Mouse (Mus musculus) myocyte (in vitro differentiated cells): ENCODE data around the gene Itgb1bp1. TPM values are rescaled to one million over a fixed set of nuclear protein-coding genes. Genes with fewer than 3 reads are reported as not detected.

Experiments
- H3K27me3 ChIP-seq: one replicate; pipeline ENCODE4 v1.6.1; 2011; ENCODE audit not compliant: control insufficient read depth, insufficient read depth, insufficient read length
- H3K36me3 ChIP-seq: one replicate; pipeline ENCODE4 v1.6.1; 2011; ENCODE audit not compliant: control insufficient read depth, insufficient read depth
- H3K4me2 ChIP-seq: one replicate; pipeline ENCODE4 v1.6.1; 2011; ENCODE audit warnings: low read depth, control low read depth
- H3K4me3 ChIP-seq: one replicate; pipeline ENCODE4 v1.5.1; 2011; ENCODE audit warnings: mild to moderate bottlenecking, control low read depth, moderate library complexity
- H3K79me2 ChIP-seq: one replicate; pipeline ENCODE4 v1.6.1; 2011; ENCODE audit not compliant: control insufficient read depth, insufficient read depth
- H3ac ChIP-seq: one replicate; pipeline ENCODE4 v1.6.1; 2011; ENCODE audit not compliant: control insufficient read depth, insufficient read length
- CEBPB ChIP-seq: IDR thresholded peaks from 2 replicates; pipeline ENCODE4 v1.6.1; 2011; ENCODE audit warnings: mild to moderate bottlenecking, moderate library complexity; ENCODE audit not compliant: poor library complexity, insufficient read depth, severe bottlenecking
- E2F4 ChIP-seq: IDR thresholded peaks from one replicate; pipeline ENCODE4 v1.6.1; 2011; ENCODE audit warnings: mild to moderate bottlenecking, control low read depth, moderate library complexity; ENCODE audit not compliant: insufficient read depth
- MAX ChIP-seq: IDR thresholded peaks from one replicate; pipeline ENCODE4 v1.6.1; 2011; ENCODE audit warnings: low read depth, mild to moderate bottlenecking, control low read depth
- MYOD1 ChIP-seq, 3 experiments: IDR thresholded peaks; one replicate each; pipeline ENCODE4 v1.6.1; 2011; ENCODE audit warnings: control low read depth in 2 of 3, low read depth in 2 of 3, mild to moderate bottlenecking in 2 of 3, moderate library complexity in 1 of 3; ENCODE audit not compliant: insufficient read length in 2 of 3, control insufficient read depth in 1 of 3
- MYOG ChIP-seq, 3 experiments: IDR thresholded peaks; one replicate each; pipeline ENCODE4 v1.6.1; 2011; ENCODE audit warnings: control low read depth in 2 of 3, low read depth in 2 of 3, mild to moderate bottlenecking in 2 of 3; ENCODE audit not compliant: insufficient read length in 2 of 3, control insufficient read depth in 1 of 3, insufficient read depth in 1 of 3
- POLR2A ChIP-seq: IDR thresholded peaks from one replicate; pipeline ENCODE4 v1.6.1; 2011; ENCODE audit warnings: low read depth, mild to moderate bottlenecking, control low read depth, moderate library complexity; ENCODE audit not compliant: insufficient read length
- POLR2AphosphoS2 ChIP-seq: IDR thresholded peaks from one replicate; pipeline ENCODE4 v1.6.1; 2011; ENCODE audit warnings: low read depth, control low read depth; ENCODE audit not compliant: insufficient read length
- REST ChIP-seq: IDR thresholded peaks from one replicate; pipeline ENCODE4 v1.6.1; 2011; ENCODE audit warnings: mild to moderate bottlenecking, control low read depth, moderate library complexity; ENCODE audit not compliant: insufficient read depth, insufficient read length
- SRF ChIP-seq: IDR thresholded peaks from one replicate; pipeline ENCODE4 v1.6.1; 2011; ENCODE audit warnings: low read depth; ENCODE audit not compliant: control insufficient read depth, insufficient read length
- TCF12 ChIP-seq: IDR thresholded peaks from one replicate; pipeline ENCODE4 v1.6.1; 2011; ENCODE audit warnings: mild to moderate bottlenecking, control low read depth; ENCODE audit not compliant: poor library complexity, insufficient read depth, severe bottlenecking
- TCF3 ChIP-seq: IDR thresholded peaks from one replicate; pipeline ENCODE4 v1.6.1; 2011; ENCODE audit warnings: low read depth, control low read depth; ENCODE audit not compliant: insufficient read length
- USF1 ChIP-seq: IDR thresholded peaks from one replicate; pipeline ENCODE4 v1.6.1; 2011; ENCODE audit warnings: low read depth, mild to moderate bottlenecking, control low read depth, moderate library complexity
- polyA plus RNA-seq: library from polyadenylated mRNA; unstranded; fragments of >200 nt; fragmentation: generic; extraction: Trizol; gene quantifications from one replicate; pipeline ENCODE4 v1.2.1, GENCODE M21; 2012; ENCODE audit warnings: missing spikeins

The Itgb1bp1 gene
- polyA plus RNA-seq, 1 experiment: 45.4 TPM

DNA sequence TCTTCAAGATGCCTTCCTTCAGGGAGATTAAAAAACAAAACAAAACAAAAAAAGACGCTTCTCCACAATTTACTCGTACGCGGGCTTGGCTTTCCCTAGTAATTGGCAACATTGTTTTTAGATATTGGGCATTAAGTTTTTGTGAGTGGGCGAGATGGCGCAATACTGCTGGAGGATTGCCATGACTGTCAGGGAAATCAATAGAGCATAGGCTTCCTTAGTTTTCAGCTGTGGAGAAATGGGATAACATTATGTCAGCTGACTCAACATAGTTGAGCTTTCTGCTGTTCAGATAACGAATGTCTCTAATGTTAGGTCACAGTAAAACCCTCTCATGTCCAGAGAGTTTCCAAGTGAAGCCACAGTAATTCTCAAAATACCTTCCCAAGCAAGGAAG is 30.8 kb upstream of the Itgb1bp1 start:
- TF ChIP-seq CEBPB (peak; percentile 99), USF1 (no peak), TCF3 (no peak)
- Histone ChIP-seq H3K27me3 (no peaks in the 10 kb centered on the region), H3K36me3 (peaks cover 17% of the 10 kb centered on the region), H3ac (peak overlapping the region; percentile 51), H3K4me3 (peak overlapping the region; percentile 68), H3K4me2 (peak overlapping the region; percentile 71), H3K79me2 (no peaks in the 10 kb centered on the region)

DNA sequence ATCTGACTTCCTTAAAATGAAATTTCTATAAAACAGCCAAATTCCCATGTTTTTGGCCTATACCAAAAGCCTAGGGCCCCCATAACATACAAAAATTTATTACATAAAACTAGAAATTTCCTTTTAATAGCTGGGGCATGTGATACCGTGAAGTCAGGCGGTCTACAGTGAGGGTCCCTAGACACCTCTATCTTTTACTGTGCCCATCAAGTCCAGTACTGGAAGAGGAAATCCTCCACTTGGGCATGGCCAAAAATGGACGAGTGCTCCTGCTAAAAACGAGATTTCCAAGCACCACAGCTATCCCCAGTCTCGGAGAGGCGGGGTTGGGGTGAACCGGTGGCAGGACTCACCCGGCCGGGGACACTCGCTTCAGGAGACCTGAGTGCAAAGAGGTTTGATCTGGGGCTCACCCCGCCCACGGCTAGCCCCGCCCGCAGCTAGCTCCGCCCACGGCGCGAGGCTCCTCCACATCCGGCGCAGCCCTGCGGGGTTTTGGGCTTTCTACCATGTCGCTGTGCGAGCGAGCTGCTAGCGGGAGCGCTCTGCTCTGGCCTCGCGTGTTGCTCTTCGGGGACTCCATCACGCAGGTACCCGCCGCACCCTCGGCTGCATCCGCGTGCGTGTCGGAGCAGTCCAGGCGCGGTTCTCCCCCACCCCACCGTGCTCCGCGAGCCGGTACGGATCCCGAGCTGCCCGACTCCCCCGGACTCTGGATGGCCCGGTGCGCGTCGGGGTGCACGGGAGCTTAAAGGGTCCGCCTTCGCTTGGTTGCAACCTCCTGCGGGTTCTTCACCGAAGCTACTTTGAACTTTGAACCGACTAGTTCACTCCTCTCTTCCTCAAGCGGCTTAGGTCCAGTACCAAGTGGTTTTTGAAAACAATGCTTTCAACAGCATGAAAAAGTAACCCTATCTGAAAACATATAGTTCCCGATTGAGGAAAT is 30.1 kb upstream of the Itgb1bp1 start, which contains the start of gene Iah1:
Gene Iah1, plus strand, starts transcription at position 467 of the 946 bp plus-strand sequence.
- peaks cover 10% of the 10 kb centered on the region for H3K36me3 ChIP-seq
- H3K79me2 ChIP-seq: no peaks in the 10 kb centered on the region

DNA sequence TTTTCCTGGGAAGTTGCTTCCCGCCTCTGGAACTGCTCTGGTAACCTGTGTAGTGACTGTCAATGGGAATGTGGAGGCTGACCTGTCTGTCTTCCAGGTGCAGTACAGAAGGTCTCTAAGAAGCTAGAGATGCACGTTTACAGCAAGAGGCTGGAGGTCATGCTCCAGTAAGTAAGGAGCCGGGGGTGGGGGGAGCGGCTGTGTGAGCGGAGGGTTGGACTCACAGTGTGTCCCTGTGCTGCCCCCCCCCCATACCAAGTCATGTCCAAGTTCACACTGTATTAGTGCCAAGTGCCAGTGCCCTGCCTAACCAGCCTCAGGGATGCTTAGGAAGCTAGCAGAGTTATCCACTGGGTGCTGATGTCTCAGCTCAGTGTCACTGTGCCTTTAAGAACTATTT is 26.1 kb upstream of the Itgb1bp1 start:
- H3ac ChIP-seq: no peak overlapping the region
- no peaks in the 10 kb centered on the region for H3K79me2 ChIP-seq
- no peak overlapping the region for H3K4me3 ChIP-seq
- no peak overlapping the region for H3K4me2 ChIP-seq
- TF ChIP-seq POLR2A (no peak), TCF12 (no peak), MYOG (IDR thresholded peaks at IDR 0.05; ENCODE audit: control insufficient read depth in 1 of 3, insufficient read depth in 1 of 3, insufficient read length in 2 of 3, low read depth in 2 of 3) (no peak), MYOD1 (IDR thresholded peaks at IDR 0.05; ENCODE audit: control insufficient read depth in 1 of 3, insufficient read length in 2 of 3, low read depth in 2 of 3) (no peak), MAX (no peak), SRF (no peak), CEBPB (no peak), TCF3 (no peak), E2F4 (no peak), REST (no peak), USF1 (no peak)
- no peaks in the 10 kb centered on the region for H3K27me3 ChIP-seq
- H3K36me3 ChIP-seq: peaks cover 13% of the 10 kb centered on the region

More for the DNA sequence above, 30.1 kb upstream of the Itgb1bp1 start, which contains the start of gene Iah1:
- peak within 1 kb of the TSS; percentile 51 for H3ac ChIP-seq
- H3K4me2 ChIP-seq: peak within 1 kb of the TSS; percentile 71
- peak within 1 kb of the TSS; percentile 68 for H3K4me3 ChIP-seq
- H3K27me3 ChIP-seq: no peaks in the 10 kb centered on the region
- TF ChIP-seq MYOD1 (IDR thresholded peaks at IDR 0.05; ENCODE audit: control insufficient read depth in 1 of 3, insufficient read length in 2 of 3, low read depth in 2 of 3) (peak in 1 of 3 experiments; percentile 0), USF1 (no peak), POLR2AphosphoS2 (peak; percentile 93), POLR2A (peak; percentile 92), MYOG (IDR thresholded peaks at IDR 0.05; ENCODE audit: control insufficient read depth in 1 of 3, insufficient read depth in 1 of 3, insufficient read length in 2 of 3, low read depth in 2 of 3) (no peak)

DNA sequence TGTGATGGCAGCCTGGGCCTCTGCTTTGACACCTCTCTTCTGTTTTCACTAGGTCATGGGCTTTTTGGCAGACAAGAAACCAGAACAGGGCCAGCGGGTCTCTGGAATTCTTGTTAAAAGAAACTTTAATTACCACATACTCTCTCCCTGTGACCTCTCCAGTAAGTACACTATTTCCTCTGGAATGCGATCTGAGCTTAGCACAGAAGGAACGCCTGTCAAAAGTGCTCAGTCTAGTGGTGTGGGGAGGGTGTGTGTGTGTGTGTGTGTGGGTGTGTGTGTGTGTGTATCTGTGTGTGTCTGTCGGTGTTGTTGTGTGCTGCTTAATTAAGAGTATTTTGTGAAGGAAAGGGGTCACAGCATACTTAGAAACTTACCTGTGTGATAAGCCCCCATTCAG is 20.6 kb upstream of the Itgb1bp1 start:
- Histone ChIP-seq H3K79me2 (no peaks in the 10 kb centered on the region), H3K27me3 (no peaks in the 10 kb centered on the region), H3K4me3 (no peak overlapping the region), H3K36me3 (peaks cover 19% of the 10 kb centered on the region), H3ac (no peak overlapping the region), H3K4me2 (no peak overlapping the region)
- TF ChIP-seq MYOG (IDR thresholded peaks at IDR 0.05; ENCODE audit: control insufficient read depth in 1 of 3, insufficient read depth in 1 of 3, insufficient read length in 2 of 3, low read depth in 2 of 3): no peak
- no peak for TF ChIP-seq MYOD1 (IDR thresholded peaks at IDR 0.05; ENCODE audit: control insufficient read depth in 1 of 3, insufficient read length in 2 of 3, low read depth in 2 of 3)
- TF ChIP-seq MAX: no peak
- TF ChIP-seq POLR2A: no peak
- no peak for TF ChIP-seq TCF3
- TF ChIP-seq REST: no peak
- TF ChIP-seq CEBPB: no peak
- TF ChIP-seq E2F4: no peak

DNA sequence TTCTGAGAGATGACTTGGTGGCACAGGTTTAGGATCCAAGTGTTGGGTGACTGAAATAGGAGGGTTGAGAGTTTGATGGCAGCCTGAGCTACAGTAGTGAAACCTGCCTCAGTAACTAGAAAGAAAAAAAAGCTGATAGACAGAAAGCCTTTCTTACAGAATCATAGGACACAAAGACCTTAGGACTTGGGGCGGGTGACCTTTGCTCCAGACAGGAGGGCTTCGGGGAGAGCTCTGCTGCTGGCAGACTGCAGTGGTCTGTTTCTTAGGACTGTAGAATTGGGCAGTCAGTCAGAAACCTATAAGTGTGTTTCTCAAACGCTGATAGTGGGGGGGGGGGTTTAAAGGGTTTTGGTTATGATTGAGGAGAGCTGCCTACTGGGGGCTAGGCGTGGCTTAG is 19.7 kb upstream of the Itgb1bp1 start:
- H3ac ChIP-seq: no peak overlapping the region
- H3K36me3 ChIP-seq: peaks cover 22% of the 10 kb centered on the region
- no peaks in the 10 kb centered on the region for H3K79me2 ChIP-seq
- no peak overlapping the region for H3K4me2 ChIP-seq
- H3K27me3 ChIP-seq: no peaks in the 10 kb centered on the region
- no peak overlapping the region for H3K4me3 ChIP-seq
- no peak for TF ChIP-seq E2F4
- no peak for TF ChIP-seq MAX
- TF ChIP-seq POLR2A: no peak
- no peak for TF ChIP-seq CEBPB
- TF ChIP-seq USF1: no peak
- TF ChIP-seq MYOG (IDR thresholded peaks at IDR 0.05; ENCODE audit: control insufficient read depth in 1 of 3, insufficient read depth in 1 of 3, insufficient read length in 2 of 3, low read depth in 2 of 3): no peak
- no peak for TF ChIP-seq POLR2AphosphoS2
- no peak for TF ChIP-seq TCF3
- TF ChIP-seq SRF: no peak
- TF ChIP-seq MYOD1 (IDR thresholded peaks at IDR 0.05; ENCODE audit: control insufficient read depth in 1 of 3, insufficient read length in 2 of 3, low read depth in 2 of 3): no peak
